Mouse (Mus musculus): Measurements from ENCODE around the gene Pot1b. TPM values are rescaled to one million over a fixed set of nuclear protein-coding genes. Genes with fewer than 3 reads are reported as not detected.

The Pot1b gene
- polyA plus RNA-seq (2015; fragmentation: Nextera tagmentation; extraction: Ambion mirVana): 2.1 and 3.1 TPM in 2 replicates

- ATAC-seq: peak; percentile 98
- peak; percentile 98 for DNase-seq
- H3K4me3 ChIP-seq (ENCODE audit: low read depth, low read length): peak within 1 kb of the TSS; percentile 77
- 0% methylated on average over 35 of the region's 37 CpGs for WGBS (ENCODE audit: insufficient replicate concordance)
- peak within 1 kb of the TSS; percentile 70 for H3K9ac ChIP-seq (replicated peaks)
- H3K27ac ChIP-seq (ENCODE audit: low read depth): peak within 1 kb of the TSS; percentile 82
- TF ChIP-seq EP300 (IDR thresholded peaks at IDR 0.05; ENCODE audit: low read depth): no peak
- TF ChIP-seq CTCF (IDR thresholded peaks at IDR 0.05; ENCODE audit: low read depth): no peak; the same call in 1 of the 2 replicates
- H3K27me3 ChIP-seq (ENCODE audit: insufficient read depth, low read length): no peaks in the 10 kb centered on the region
- no peaks in the 10 kb centered on the region for H3K4me1 ChIP-seq (ENCODE audit: insufficient read depth)
- H3K4me2 ChIP-seq (ENCODE audit: low read depth, low read length): peak within 1 kb of the TSS; percentile 82
- H3K9me3 ChIP-seq (ENCODE audit: low read length): no peaks in the 10 kb centered on the region
- peaks cover 11% of the 10 kb centered on the region; the same call in 1 of the 2 replicates for H3K36me3 ChIP-seq (replicated peaks; ENCODE audit: insufficient read depth, low read length)
Observed at GRCm38 (mm10) chr17:55711984-55712811, at the start of gene Pot1b. TSS of gene Pot1b (minus strand) at chr17:55712628.

DNA sequence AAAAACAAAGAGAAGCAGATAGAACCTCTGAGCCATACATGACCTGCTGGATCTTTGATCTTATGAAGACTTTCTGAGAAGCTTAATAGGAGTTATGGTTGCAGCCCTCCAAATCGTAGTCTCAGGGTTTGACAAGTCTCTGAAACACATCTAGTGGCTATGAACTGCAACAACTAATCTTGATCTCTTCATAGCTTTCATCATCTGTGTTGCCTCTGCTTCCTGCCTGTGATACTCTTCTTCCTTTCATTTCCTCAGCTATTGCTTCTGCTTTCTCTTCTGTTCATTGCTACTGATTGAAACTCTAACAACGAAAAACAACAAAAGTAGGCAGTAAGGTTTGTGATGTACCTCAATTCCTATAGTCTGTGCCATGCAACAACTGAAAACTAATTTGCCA is 38.7 kb upstream of the Pot1b start:
- no peaks in the 10 kb centered on the region for H3K36me3 ChIP-seq (replicated peaks; ENCODE audit: insufficient read depth, low read length)
- ATAC-seq: no peak
- H3K4me2 ChIP-seq (ENCODE audit: low read depth, low read length): no peak overlapping the region
- DNase-seq: no peak
- H3K9ac ChIP-seq (replicated peaks): no peak overlapping the region
- no peak overlapping the region for H3K27ac ChIP-seq (ENCODE audit: low read depth)
- WGBS (ENCODE audit: insufficient replicate concordance): 33% methylated on average over 2 of the region's 2 CpGs
- H3K4me3 ChIP-seq (ENCODE audit: low read depth, low read length): no peak overlapping the region
- TF ChIP-seq CTCF (IDR thresholded peaks at IDR 0.05; ENCODE audit: low read depth) (no peak), EP300 (IDR thresholded peaks at IDR 0.05; ENCODE audit: low read depth) (no peak)
- H3K27me3 ChIP-seq (ENCODE audit: insufficient read depth, low read length): no peaks in the 10 kb centered on the region
- no peaks in the 10 kb centered on the region for H3K9me3 ChIP-seq (ENCODE audit: low read length)
- H3K4me1 ChIP-seq (ENCODE audit: insufficient read depth): no peaks in the 10 kb centered on the region

- H3K4me2 ChIP-seq (ENCODE audit: low read depth, low read length): no peak within 1 kb of the TSS
- no peak for ATAC-seq
- no peaks in the 10 kb centered on the region for H3K36me3 ChIP-seq (replicated peaks; ENCODE audit: insufficient read depth, low read length)
- WGBS (ENCODE audit: insufficient replicate concordance): 23% methylated on average over 2 of the region's 2 CpGs
- no peaks in the 10 kb centered on the region for H3K4me1 ChIP-seq (ENCODE audit: insufficient read depth)
- DNase-seq: no peak
- H3K27me3 ChIP-seq (ENCODE audit: insufficient read depth, low read length): no peaks in the 10 kb centered on the region
- H3K27ac ChIP-seq (ENCODE audit: low read depth): 0 out of 2 replicates have a peak within 1 kb of the TSS, but pooled peaks have one; percentile 5
- no peaks in the 10 kb centered on the region for H3K9me3 ChIP-seq (ENCODE audit: low read length)
- no peak within 1 kb of the TSS for H3K4me3 ChIP-seq (ENCODE audit: low read depth, low read length)
- no peak within 1 kb of the TSS for H3K9ac ChIP-seq (replicated peaks)
- TF ChIP-seq EP300 (IDR thresholded peaks at IDR 0.05; ENCODE audit: low read depth): no peak
- no peak for TF ChIP-seq CTCF (IDR thresholded peaks at IDR 0.05; ENCODE audit: low read depth)
Observed at GRCm38 (mm10) chr17:55749786-55750185, 37.4 kb upstream of the Pot1b start, which contains the start of gene Adgre4. TSS of gene Adgre4 (plus strand) at chr17:55749984.

DNA sequence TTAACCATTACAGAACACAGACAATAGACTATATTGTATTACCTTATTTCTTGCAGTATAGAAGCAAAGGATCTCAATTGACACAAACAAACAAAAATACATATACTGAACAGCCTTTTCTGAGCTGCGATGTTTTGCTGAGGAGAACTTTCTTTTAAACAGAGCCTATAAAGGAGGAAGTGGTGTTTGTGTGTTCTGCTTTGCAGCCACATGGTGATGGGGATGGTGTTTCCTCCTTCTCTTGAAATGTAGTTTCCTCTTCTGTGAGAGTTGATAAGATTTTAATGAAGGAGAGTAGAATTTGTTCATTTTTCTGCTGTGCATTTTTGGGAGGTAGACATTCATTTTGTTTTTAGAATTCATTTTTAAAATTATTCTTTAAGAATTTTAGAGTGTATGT is 24.2 kb upstream of the Pot1b start:
- no peak for TF ChIP-seq CTCF (IDR thresholded peaks at IDR 0.05; ENCODE audit: low read depth)
- no peak for TF ChIP-seq EP300 (IDR thresholded peaks at IDR 0.05; ENCODE audit: low read depth)
- DNase-seq: no peak
- Histone ChIP-seq H3K36me3 (replicated peaks; ENCODE audit: insufficient read depth, low read length) (no peaks in the 10 kb centered on the region), H3K4me3 (ENCODE audit: low read depth, low read length) (no peak overlapping the region), H3K9me3 (ENCODE audit: low read length) (no peaks in the 10 kb centered on the region), H3K4me1 (ENCODE audit: insufficient read depth) (no peaks in the 10 kb centered on the region), H3K4me2 (ENCODE audit: low read depth, low read length) (no peak overlapping the region), H3K9ac (replicated peaks) (no peak overlapping the region), H3K27me3 (ENCODE audit: insufficient read depth, low read length) (no peaks in the 10 kb centered on the region), H3K27ac (ENCODE audit: low read depth) (no peak overlapping the region)
- WGBS (ENCODE audit: insufficient replicate concordance): 15% methylated on average over 1 of the region's 1 CpGs
- ATAC-seq: no peak

DNA sequence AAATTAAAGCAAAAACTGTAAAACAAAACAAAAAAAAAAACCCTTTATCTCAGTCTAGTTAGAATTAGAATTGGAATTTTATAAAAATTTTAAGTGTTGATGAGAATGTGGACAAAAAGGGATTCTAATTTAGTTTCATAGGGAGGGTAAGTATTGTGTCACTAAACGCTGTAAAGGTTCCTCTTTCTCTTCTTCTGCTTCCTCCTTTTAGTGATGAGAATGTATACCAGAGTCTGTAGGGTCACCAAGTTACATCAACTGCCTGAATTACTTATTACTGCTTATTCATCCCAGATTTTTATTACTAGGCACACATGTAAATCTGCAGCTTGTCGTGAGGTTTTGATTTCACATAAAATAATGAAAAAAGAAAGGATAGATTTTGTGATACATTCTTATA is 13.8 kb upstream of the Pot1b start:
- TF ChIP-seq CTCF (IDR thresholded peaks at IDR 0.05; ENCODE audit: low read depth) (no peak), EP300 (IDR thresholded peaks at IDR 0.05; ENCODE audit: low read depth) (no peak)
- H3K9me3 ChIP-seq (ENCODE audit: low read length): no peaks in the 10 kb centered on the region
- no peak overlapping the region for H3K27ac ChIP-seq (ENCODE audit: low read depth)
- H3K9ac ChIP-seq (replicated peaks): no peak overlapping the region
- DNase-seq (no peak), ATAC-seq (0 out of 2 replicates have a peak, but pooled peaks have one; percentile 43)
- H3K4me2 ChIP-seq (ENCODE audit: low read depth, low read length): no peak overlapping the region
- H3K36me3 ChIP-seq (replicated peaks; ENCODE audit: insufficient read depth, low read length): no peaks in the 10 kb centered on the region
- H3K4me1 ChIP-seq (ENCODE audit: insufficient read depth): no peaks in the 10 kb centered on the region
- H3K27me3 ChIP-seq (ENCODE audit: insufficient read depth, low read length): no peaks in the 10 kb centered on the region
- 41% methylated on average over 2 of the region's 2 CpGs for WGBS (ENCODE audit: insufficient replicate concordance)
- no peak overlapping the region for H3K4me3 ChIP-seq (ENCODE audit: low read depth, low read length)

- TF ChIP-seq EP300 (IDR thresholded peaks at IDR 0.05; ENCODE audit: low read depth) (no peak), CTCF (IDR thresholded peaks at IDR 0.05; ENCODE audit: low read depth) (no peak)
- H3K4me2 ChIP-seq (ENCODE audit: low read depth, low read length): no peak overlapping the region
- no peaks in the 10 kb centered on the region for H3K9me3 ChIP-seq (ENCODE audit: low read length)
- no peak for ATAC-seq
- H3K27me3 ChIP-seq (ENCODE audit: insufficient read depth, low read length): no peaks in the 10 kb centered on the region
- DNase-seq: no peak
- H3K9ac ChIP-seq (replicated peaks): no peak overlapping the region
- 31% methylated on average over 2 of the region's 2 CpGs for WGBS (ENCODE audit: insufficient replicate concordance)
- H3K27ac ChIP-seq (ENCODE audit: low read depth): 0 out of 2 replicates have a peak overlapping the region, but pooled peaks have one; percentile 2
- H3K36me3 ChIP-seq (replicated peaks; ENCODE audit: insufficient read depth, low read length): no peaks in the 10 kb centered on the region
- H3K4me3 ChIP-seq (ENCODE audit: low read depth, low read length): no peak overlapping the region
- no peaks in the 10 kb centered on the region for H3K4me1 ChIP-seq (ENCODE audit: insufficient read depth)
Observed at GRCm38 (mm10) chr17:55722250-55722649, 9.8 kb upstream of the Pot1b start.
